Mouse (Mus musculus): ENCODE results near the gene Igflr1.

The Igflr1 gene

GRCm38 (mm10) chr7:30614454-30614853, 49.2 kb downstream of the Igflr1 start:
- DNase-seq, result no peak

GRCm38 (mm10) chr7:30615049-30615760, 50.0 kb downstream of the Igflr1 start:
- no peak for DNase-seq

Data from cerebellum, adult 9-11 months (tissue).